Mouse (Mus musculus): ENCODE measurements around the gene Rasgrp2.

- no peak for TF ChIP-seq CTCF (IDR thresholded peaks at IDR 0.05 in 2 of 3, conservative IDR thresholded peaks at IDR 0.05 in 1 of 3; ENCODE audit: control insufficient read depth in 1 of 3, insufficient read depth in 1 of 3, low read depth in 2 of 3, low read length in 3 of 3, poor library complexity in 1 of 3, severe bottlenecking in 1 of 3)
- TF ChIP-seq NELFE (IDR thresholded peaks at IDR 0.05; ENCODE audit: low read depth, low read length) = no peak
- TF ChIP-seq CHD1 (IDR thresholded peaks at IDR 0.05; ENCODE audit: low read depth, low read length) = no peak
- no peak for TF ChIP-seq GATA1 (IDR thresholded peaks at IDR 0.05; ENCODE audit: low read depth, low read length)
- TF ChIP-seq POLR2A (IDR thresholded peaks at IDR 0.05; ENCODE audit: control insufficient read depth in 1 of 2, insufficient read depth in 1 of 2, low read depth in 1 of 2, low read length in 2 of 2, poor library complexity in 1 of 2) = no peak
- no peak for TF ChIP-seq MYC (IDR thresholded peaks at IDR 0.05; ENCODE audit: low read depth, low read length)
These were observed 20.7 kb downstream of the Rasgrp2 start for GRCm38 (mm10) chr19:6419805-6420310.
